ENCODE assay signal across 9 mouse cellular contexts in the genomic region with DNA sequence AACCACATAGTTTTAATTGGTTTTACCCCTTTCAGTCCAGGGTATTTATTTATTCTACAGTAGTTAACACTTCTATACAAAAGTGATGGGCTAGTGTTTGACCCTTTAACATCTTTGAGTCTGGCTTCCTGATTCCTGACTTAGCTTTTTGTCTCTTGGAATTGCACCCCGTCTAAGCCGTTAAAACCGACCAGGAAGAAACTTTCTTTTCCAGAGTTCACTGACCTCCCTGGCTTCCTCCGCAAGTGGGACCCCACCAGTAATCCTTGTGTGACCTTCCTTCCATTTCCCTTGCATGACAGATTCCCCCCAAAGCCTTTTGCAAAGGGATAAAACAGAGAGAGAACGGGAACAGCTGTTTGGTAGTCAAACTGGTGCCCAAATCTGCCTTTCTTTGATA. TPM values are rescaled to one million over a fixed set of nuclear protein-coding genes. Genes with fewer than 3 reads are reported as not detected.
DNase-seq lines count a peak whose midpoint lies in the region; ATAC-seq and TF ChIP-seq lines count a peak whose summit lies in the region.
"Had no signal": no experiment of that assay in that cellular context is flagged by ENCODE, and none has a peak within 500 bp of the region (broad histone marks: within the 10 kb centered on the region; RNA-seq: fewer than 3 reads in every experiment).

No protein-coding gene starts in this region.

- TF ChIP-seq CTCF in kidney, postnatal 0 days (IDR thresholded peaks at IDR 0.05; ENCODE audit: low read depth): no peak

- H3K9me3 ChIP-seq in kidney, postnatal 0 days (replicated peaks; ENCODE audit: low read length): no peaks in the 10 kb centered on the region
- no peaks in the 10 kb centered on the region for H3K9me3 ChIP-seq in embryonic facial prominence, embryonic 14.5 days (ENCODE audit: control insufficient read depth, low read length)
- H3K9me3 ChIP-seq in hindbrain, embryonic 12.5 days (replicated peaks): no peaks in the 10 kb centered on the region
- H3K9me3 ChIP-seq in midbrain, embryonic 12.5 days: no peaks in the 10 kb centered on the region

- H3K4me1 ChIP-seq in kidney, postnatal 0 days (replicated peaks; ENCODE audit: insufficient read depth, low read length): no peaks in the 10 kb centered on the region
- peaks cover 27% of the 10 kb centered on the region for H3K4me1 ChIP-seq in embryonic facial prominence, embryonic 14.5 days (ENCODE audit: control insufficient read depth, insufficient read depth, low read length)
- H3K4me1 ChIP-seq in hindbrain, embryonic 12.5 days: peaks cover 3% of the 10 kb centered on the region
- peaks cover 5% of the 10 kb centered on the region; the same call in 1 of the 2 replicates for H3K4me1 ChIP-seq in midbrain, embryonic 12.5 days

- ATAC-seq in kidney, postnatal 0 days (replicated peaks; ENCODE audit: low FRiP score, low read depth): no peak
- no peak for ATAC-seq in embryonic facial prominence, embryonic 14.5 days (ENCODE audit: low read depth)
- no peak for ATAC-seq in hindbrain, embryonic 12.5 days (ENCODE audit: low FRiP score)
- no peak for ATAC-seq in midbrain, embryonic 12.5 days (ENCODE audit: low FRiP score, low read depth)

- no peaks in the 10 kb centered on the region for H3K27me3 ChIP-seq in kidney, postnatal 0 days (ENCODE audit: insufficient read depth, low read length)
- H3K27me3 ChIP-seq in embryonic facial prominence, embryonic 14.5 days (replicated peaks; ENCODE audit: control insufficient read depth, insufficient read depth, low read length): no peaks in the 10 kb centered on the region
- H3K27me3 ChIP-seq in hindbrain, embryonic 12.5 days: no peaks in the 10 kb centered on the region
- peaks cover 10% of the 10 kb centered on the region for H3K27me3 ChIP-seq in midbrain, embryonic 12.5 days

- H3K9ac ChIP-seq in kidney, postnatal 0 days (ENCODE audit: low read depth, low read length): peak overlapping the region; percentile 47; the same call in 1 of the 2 replicates
- H3K9ac ChIP-seq in embryonic facial prominence, embryonic 14.5 days (ENCODE audit: low read depth, low read length): peak overlapping the region; percentile 56
- no peak overlapping the region for H3K9ac ChIP-seq in hindbrain, embryonic 12.5 days
- H3K9ac ChIP-seq in midbrain, embryonic 12.5 days (replicated peaks): peak overlapping the region; percentile 15; the same call in 1 of the 2 replicates
- H3K9ac ChIP-seq: liver, embryonic 14.5 days had no signal

- H3K4me3 ChIP-seq in kidney, postnatal 0 days (replicated peaks; ENCODE audit: low read depth, low read length): peak overlapping the region; percentile 68
- peak overlapping the region; percentile 56 for H3K4me3 ChIP-seq in embryonic facial prominence, embryonic 14.5 days (ENCODE audit: low read depth, low read length)
- H3K4me3 ChIP-seq in hindbrain, embryonic 12.5 days: 0 out of 2 replicates have a peak overlapping the region, but pooled peaks have one; percentile 4
- H3K4me3 ChIP-seq in midbrain, embryonic 12.5 days: peak overlapping the region; percentile 21

- WGBS in kidney, postnatal 0 days: 8% methylated on average over 5 of the region's 5 CpGs
- 5% methylated on average over 5 of the region's 5 CpGs for WGBS in embryonic facial prominence, embryonic 14.5 days
- 16% methylated on average over 5 of the region's 5 CpGs for WGBS in hindbrain, embryonic 12.5 days
- WGBS in midbrain, embryonic 12.5 days: 0% methylated on average over 5 of the region's 5 CpGs

- H3K4me2 ChIP-seq in kidney, postnatal 0 days (ENCODE audit: low read length): peak overlapping the region; percentile 87
- peak overlapping the region; percentile 77 for H3K4me2 ChIP-seq in embryonic facial prominence, embryonic 14.5 days (ENCODE audit: low read depth, low read length)
- H3K4me2 ChIP-seq in hindbrain, embryonic 12.5 days (replicated peaks): peak overlapping the region; percentile 35
- H3K4me2 ChIP-seq in midbrain, embryonic 12.5 days (replicated peaks): peak overlapping the region; percentile 87

- H3K36me3 ChIP-seq in kidney, postnatal 0 days (ENCODE audit: insufficient read depth, low read length): no peaks in the 10 kb centered on the region
- H3K36me3 ChIP-seq in embryonic facial prominence, embryonic 14.5 days (ENCODE audit: control insufficient read depth, insufficient read depth, low read length): no peaks in the 10 kb centered on the region
- H3K36me3 ChIP-seq in hindbrain, embryonic 12.5 days: no peaks in the 10 kb centered on the region
- no peaks in the 10 kb centered on the region for H3K36me3 ChIP-seq in midbrain, embryonic 12.5 days

- DNase-seq in kidney, postnatal 0 days (ENCODE audit: low spot score): peak; percentile 42
- DNase-seq in kidney, postnatal 36 days: no peak
- no peak for DNase-seq in embryonic facial prominence, embryonic 14.5 days (ENCODE audit: low spot score)
- DNase-seq in right cerebral cortex, adult 18-20 months: no peak
- DNase-seq in right cerebral cortex, postnatal 10 days (ENCODE audit: low spot score in 2 of 2): no peak
- DNase-seq in B cell, adult 2 months: no peak

- peak overlapping the region; percentile 97 for H3K27ac ChIP-seq in kidney, postnatal 0 days
- H3K27ac ChIP-seq in embryonic facial prominence, embryonic 14.5 days (replicated peaks; ENCODE audit: low read depth, low read length): no peak overlapping the region
- no peak overlapping the region for H3K27ac ChIP-seq in hindbrain, embryonic 12.5 days
- no peak overlapping the region for H3K27ac ChIP-seq in midbrain, embryonic 12.5 days (replicated peaks)
- H3K27ac ChIP-seq: liver, embryonic 14.5 days had no signal

RNA-seq across cellular contexts. Expression of a gene that starts 1.6 kb away (rescaled TPM):
- 7.9 and 8.9 TPM in 2 replicates for polyA plus RNA-seq in kidney, postnatal 0 days (2015; fragmentation: Nextera tagmentation; extraction: Ambion mirVana)
- 16.0 and 17.5 TPM in 2 replicates for polyA plus RNA-seq in embryonic facial prominence, embryonic 14.5 days (2014; fragmentation: Nextera tagmentation; extraction: Ambion mirVana)
- 15.3 and 15.5 TPM in 2 replicates for polyA plus RNA-seq in hindbrain, embryonic 12.5 days (2016; fragmentation: Nextera tagmentation; extraction: Ambion mirVana)
- 19.7 and 20.1 TPM in 2 replicates for polyA plus RNA-seq in midbrain, embryonic 12.5 days (2016; fragmentation: Nextera tagmentation; extraction: Ambion mirVana)

Comparison
In these comparisons a context has a peak if more than half of its experiments do, and no peak if none do; other contexts are left out.
1. H3K4me2 ChIP-seq: peak in every context shown above with its lines; median percentile 87 in kidney, postnatal 0 days; 87 in midbrain, embryonic 12.5 days; 77 in embryonic facial prominence, embryonic 14.5 days; 35 in hindbrain, embryonic 12.5 days.
2. H3K4me3 ChIP-seq: peak in every context shown above with its lines; median percentile 68 in kidney, postnatal 0 days; 56 in embryonic facial prominence, embryonic 14.5 days; 21 in midbrain, embryonic 12.5 days; 4 in hindbrain, embryonic 12.5 days.